Mouse (Mus musculus) spleen, adult 12 weeks (tissue): ENCODE results near the gene Aifm3.

Experiments
- DNase-seq: peaks from one replicate; pipeline ENCODE4 v3.0.0; 2022; ENCODE audit warnings: low spot score

Aifm3 gene

DNA sequence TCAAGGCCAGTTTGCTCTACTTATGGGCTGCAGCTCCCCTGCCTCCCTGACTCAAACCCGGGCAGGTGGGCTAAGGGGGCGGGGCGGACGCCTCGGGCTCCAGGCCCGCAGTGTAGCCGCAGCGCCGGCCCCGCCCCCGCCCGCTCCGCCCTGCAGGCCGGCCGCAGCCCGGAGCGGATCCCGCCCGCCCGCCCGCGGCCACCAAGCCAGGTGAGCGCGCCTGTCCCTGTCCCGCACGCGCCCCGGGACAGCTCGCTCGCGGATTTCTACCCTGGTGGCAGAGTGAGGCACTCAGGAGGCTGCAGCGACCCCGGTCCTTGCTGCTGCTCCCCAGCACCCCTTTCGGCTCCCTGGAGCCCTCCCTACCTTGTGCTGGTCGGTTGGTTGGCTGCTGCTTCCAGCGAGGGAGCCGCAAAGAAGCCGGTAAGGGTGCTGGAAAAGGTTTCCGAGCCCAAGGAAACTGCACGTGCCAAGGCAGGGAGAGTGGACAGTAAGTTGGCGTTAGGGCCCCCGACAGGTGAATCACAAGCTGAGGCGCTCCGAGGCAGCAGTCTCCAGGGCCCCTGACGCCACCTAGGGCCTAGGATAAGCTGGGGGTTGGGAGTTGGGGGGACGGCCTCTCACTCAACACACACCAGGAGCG is at the start of gene Aifm3:
Gene Aifm3, plus strand, starts transcription at position 143 of the 643 bp plus-strand sequence.
- no peak for DNase-seq

DNA sequence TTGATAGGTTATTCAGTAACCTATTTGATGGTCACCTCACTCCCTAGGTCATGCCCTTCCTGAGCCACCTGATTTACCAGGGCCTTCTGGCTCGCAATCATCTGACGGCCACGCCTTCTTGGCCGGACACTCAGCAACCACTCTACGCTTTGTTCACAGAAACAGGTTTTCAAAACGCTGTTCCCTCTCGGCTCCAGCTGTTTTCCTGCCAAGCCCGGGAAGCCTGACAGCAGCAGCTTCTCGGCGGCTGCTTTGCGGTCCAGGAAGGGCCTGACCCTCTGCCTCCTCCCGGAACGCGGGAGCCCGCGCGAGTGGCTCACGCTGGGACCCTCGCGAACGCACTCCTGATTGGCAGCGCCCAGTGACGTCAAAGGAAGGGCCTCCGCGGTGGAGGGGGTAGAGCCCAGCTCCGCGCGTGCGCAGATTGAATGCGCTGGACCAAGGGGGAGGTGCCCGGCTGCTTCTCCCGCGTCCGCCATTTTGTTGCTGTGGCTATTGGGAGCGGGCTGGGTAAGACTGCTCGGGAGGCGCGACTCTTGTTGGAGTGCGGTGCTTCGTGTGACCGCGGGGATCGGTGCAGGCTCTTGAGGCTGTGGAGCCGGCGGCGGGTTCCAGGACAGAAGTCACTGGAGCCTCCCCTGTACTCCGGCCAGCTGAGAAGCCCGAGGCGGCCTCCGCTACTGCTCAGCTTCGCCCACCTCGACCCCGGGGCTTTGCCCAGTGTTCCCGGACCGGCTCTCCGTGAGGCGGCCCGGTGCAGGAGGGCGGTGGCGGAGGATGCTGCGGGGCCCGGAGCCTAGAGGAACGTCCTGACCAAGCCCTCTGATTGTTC is 37.7 kb upstream of the Aifm3 start, which contains the start of gene Crkl:
Gene Crkl, plus strand, starts transcription at position 447 of the 832 bp plus-strand sequence.
- DNase-seq = peak; percentile 97

DNA sequence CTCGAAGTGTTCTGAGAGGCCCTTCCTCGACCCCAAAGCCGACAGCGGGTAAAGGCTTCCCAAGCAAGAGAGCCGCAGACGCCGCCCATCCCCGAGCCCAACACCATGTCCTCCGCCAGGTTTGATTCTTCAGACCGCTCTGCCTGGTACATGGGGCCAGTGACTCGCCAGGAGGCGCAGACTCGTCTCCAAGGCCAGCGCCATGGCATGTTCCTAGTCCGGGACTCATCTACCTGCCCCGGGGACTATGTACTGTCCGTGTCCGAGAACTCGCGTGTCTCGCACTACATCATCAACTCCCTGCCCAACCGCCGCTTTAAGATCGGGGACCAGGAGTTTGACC is 37.1 kb upstream of the Aifm3 start:
- DNase-seq = no peak

DNA sequence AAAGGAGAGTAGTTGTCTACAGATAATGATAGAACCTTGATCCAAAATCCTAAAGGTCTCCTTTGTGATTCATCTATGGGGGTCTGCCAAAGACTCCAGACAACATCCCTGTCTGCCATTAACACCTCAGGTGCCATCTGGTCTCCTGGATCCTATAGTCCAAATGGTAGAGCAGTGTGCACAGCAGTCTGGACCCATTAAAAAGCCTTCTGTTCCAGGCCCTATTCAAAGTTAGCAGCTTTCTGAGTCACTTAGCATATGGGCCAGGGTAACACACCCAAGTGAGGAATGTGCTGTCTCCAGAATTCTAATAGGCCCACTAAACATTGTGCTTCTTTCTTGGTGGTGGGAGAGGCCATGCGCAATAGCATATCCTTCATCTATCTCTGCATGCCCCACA is 32.5 kb upstream of the Aifm3 start:
- no peak for DNase-seq

DNA sequence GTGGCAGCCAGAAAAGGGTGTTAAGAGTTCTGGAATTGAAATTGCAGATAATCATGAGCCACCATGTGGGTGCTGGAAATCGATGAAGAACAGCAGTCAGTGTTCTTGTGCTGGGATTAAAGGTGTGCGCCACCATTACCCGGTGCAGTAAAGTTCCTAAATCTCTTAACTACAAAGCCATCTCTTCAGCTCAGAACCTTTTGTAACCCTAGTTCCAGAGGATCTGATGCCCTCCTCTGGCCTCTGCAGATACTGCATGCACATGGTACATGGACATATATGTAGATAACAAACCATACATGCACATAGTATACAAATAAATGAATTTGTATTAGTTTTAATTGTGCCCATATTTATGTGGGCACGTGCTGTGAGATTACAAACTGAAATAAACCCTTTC is 29.2 kb upstream of the Aifm3 start:
- DNase-seq = peak; percentile 18

DNA sequence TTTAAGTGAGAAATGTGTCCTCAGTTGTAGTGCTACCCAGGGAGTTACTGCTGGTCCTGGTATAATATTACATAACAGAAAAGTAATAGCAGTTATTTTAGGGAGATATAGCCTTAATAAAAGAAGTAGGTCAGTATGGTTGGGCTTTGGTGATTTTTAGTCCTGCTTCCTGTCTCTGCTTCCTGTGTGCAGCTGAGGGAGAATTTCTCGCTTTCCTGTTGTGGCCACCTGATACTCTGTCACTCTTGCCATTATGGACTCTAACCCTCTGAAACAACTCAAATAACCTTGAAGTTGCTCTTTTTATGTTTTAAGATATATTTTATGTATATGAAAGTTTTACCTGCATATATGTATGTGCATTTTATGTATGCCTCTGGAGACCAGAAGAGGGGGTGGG is 27.8 kb upstream of the Aifm3 start:
- no peak for DNase-seq

DNA sequence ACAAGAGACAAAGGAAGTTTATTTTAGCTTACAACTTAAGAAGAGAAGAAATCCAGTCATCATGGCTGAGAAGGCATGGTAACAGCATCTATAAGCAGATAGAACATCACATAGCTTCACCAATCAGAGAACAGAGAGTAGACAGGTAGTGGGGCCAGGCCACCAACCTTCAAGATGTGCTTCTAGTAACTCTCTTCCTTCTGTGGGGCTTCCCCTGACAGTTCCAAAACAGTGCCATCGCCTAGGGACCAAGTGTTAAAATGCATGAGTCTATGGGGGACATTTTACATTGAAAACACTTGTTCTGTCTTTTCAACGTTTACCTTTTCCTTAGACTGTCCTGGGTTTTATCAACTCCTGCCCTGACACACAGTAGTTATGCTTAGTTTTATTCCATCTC is 26.2 kb upstream of the Aifm3 start:
- DNase-seq = no peak

DNA sequence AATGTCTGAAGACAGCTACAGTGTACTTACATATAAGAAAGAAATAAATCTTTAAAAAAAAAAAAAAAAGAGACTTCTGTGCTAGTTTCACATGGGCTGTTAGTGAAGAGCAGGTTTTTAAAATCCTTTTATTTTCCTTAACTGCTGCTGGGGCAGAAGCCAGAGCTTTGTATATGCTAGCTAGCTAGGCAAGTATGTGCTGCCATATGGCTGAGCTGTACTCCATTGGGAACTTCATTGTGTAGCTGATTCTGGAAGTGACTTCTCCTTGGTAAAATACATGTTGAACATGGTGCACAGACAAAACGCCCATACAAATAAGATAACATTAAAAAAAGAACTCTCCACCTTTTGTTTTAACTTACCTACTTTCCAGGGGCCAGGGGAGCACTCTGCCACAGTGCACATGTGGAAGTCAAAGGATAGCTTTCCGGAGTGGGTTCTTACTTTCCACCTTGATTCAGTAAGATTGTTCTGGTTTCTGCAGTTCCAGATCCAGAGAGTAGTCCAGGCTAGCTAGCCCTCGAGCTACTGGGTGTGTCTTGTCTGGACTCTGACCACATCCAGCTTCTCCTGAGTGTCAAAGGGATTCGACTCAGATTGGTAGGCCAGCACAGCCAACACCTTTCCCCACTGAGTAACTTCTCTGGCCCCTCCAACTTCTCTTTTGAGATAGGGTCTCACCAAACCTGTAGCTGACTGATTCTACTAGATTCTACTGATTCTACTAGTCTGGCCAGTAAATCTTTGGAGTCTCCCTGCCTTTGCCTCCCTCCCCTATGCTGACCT is 22.3 kb upstream of the Aifm3 start:
- no peak for DNase-seq

DNA sequence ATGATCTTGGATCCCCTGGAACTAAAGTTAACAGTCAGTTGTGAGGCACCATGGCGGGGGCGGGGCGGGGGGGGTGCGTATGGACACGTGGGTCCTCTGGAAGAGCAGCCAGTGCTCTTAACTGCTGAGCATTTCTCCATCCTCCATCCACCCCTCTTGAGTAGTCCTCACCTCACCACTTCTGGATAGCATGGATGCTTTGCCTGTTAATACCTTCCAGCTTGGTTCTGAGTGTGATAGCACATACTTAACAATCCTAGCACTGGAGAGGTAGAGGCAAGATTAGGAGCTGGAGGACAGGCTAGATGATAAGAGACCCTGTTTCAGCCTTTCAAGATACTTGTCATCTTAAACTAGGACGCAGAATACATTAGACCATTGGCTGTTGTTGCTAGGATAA is 16.9 kb upstream of the Aifm3 start:
- DNase-seq = no peak

DNA sequence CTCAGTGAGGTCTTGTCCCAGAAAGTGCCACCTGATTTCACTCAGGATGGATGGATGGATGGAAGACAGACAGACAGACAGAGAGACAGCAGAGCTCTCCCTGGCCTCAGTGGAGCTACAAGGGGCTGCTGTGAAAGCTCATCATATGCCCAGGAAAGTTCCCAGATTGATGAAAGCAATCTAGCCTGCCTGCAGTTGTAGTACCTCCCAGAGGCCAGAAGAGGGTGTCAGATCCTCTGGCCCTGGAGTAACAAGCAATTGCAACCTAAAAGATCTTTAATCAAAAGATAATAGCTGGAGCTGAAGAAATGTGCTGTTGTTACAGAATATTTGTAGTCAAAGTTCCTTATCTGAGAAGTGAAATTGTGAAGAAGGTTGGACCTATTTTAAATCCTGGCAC is 15.3 kb upstream of the Aifm3 start:
- DNase-seq = no peak

DNA sequence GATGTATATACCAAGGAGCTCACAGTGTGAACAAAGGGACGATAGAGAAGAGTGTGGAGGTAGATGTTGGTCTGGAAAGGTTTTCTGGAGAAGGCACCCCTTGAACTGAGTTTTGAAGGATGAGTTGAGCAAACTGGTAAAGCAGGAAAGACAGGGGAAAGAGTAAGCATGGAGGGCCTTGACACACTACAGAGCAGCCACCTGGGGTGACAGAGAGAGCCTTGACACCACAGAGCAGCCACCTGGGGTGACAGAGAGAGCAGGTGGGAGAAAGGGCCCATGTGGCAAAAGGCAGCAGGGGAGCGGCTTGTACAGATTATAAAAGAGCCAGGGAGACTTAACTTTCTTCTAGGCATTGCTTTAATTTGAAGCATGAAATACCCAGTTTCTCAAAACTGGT is 14.7 kb upstream of the Aifm3 start:
- no peak for DNase-seq

DNA sequence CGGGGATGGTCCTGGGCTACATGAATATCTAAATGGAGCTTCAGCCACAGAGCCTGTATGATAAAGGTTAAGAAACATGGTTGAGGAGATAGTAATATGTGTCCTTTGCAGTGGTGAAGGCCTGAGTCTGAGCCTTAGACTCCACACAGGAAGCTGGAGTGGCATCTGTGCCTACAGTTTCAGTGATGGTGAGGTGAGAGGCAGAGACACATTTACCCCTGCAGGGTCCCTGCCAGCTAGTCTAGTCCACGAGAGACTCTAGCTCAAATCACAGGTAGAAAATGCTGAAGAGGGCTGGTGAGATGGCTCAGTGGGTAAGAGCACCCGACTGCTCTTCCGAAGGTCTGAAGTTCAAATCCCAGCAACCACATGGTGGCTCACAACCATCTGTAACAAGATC is 14.1 kb upstream of the Aifm3 start:
- DNase-seq = no peak

DNA sequence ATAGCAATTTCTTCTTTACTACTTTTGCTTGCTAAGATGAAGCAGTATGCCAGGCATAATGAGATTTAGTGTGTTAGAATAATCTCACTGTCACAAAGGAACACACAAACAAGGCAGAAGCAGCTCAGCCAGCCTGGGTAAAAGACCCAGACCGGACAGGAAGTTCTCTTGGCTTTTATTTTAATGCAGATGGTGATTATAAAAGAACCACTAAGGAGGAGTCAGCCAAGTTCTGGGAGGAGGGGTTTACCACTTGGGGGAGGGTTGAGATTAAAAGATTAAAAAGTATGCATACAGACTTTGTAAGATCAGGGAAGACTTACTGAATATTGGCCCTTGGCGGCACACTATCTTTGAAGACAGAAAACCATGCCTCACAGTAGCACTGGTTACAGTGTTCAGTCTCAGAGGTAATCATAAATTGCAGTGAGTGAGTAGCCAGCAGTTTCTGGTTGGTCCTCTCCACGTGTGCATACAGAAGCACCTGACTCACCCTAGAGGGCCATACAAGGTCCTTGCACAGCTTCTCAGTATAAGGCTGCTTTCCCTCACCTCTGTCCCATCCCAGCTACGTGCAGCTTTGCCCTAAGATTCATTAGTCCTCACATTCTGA is 11.0 kb upstream of the Aifm3 start:
- no peak for DNase-seq

DNA sequence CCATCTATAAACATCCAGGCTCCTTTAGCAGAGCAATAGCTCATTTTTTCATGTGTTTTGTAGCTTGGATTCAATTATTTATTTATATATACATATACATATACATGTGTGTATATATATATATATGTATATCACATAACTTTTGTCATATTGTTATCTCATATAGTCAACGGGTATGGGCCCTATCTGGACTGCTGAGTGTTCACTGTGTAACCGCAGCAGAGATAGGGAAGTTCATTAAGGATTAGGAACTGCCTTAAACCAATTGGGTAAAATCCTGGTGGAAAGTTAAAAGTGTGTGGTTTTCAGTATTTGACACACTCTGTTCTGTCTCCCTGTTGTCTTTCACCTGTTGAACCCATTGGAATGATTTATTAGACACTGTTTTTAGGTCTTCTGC is 7.9 kb upstream of the Aifm3 start:
- DNase-seq = no peak

DNA sequence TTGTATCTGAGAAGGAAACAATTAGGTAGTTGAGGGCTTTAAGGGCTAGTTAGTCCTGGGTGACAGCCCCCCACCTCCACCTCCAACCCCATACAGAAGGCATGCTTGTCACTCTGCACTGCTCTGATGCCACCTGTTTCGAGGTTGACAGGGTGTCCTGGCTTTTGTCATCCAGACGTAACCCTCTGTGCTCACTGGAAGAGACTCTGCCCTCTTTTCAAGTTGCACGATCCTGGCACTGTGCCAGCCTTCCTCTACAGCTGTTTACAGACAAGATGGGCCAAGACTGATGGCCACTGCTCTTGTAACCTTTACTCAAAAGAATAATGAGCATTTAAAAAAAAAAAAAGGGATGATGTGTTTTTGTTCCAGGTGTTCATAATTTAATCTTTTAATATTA is 2.9 kb upstream of the Aifm3 start:
- no peak for DNase-seq

DNA sequence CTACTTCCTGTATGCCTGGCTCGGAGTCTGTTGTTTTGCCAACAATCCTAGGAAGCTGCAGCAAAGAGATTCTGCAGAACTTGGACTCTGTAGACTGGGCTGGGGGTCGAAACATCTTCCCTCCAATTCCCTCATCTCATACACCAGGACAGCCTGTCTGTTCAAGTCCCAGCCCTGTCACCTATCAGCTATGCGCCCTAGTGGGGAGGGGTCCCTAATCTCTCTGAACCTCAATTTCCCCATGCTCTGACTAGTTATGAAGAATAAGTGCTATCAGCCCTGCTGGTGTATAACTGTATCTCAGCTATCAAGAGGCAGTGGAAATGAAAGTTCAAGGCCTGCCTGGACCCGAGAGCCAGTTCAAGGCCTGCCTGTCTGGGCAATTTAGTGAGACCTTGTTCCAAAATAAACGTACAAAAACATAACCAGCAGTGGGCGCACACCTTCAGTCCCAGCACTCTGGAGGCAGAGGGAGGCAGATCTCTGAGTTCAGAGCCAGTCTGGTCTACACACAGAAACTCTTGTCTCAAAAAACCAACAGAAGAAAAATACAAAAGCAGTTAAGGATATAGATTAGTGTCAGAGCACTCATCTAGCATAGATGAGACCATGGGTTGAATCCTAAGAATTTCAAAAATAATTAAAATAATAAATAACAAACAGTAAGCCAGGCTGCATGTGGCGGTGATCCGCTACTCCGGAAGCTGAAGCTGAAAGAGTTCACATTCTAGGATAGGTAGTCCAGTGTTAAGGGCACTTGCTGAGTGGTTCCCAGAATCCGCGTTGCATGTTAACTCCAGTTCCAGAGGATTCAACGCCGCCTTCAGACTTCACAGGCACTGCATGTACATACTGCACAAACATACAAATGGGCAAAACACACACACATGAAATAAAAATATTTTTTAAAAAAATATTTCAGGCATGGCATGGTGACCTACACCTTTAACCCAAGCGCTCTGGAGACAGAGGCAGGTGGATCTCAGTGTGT is 638 bp upstream of the Aifm3 start:
- DNase-seq = no peak

DNA sequence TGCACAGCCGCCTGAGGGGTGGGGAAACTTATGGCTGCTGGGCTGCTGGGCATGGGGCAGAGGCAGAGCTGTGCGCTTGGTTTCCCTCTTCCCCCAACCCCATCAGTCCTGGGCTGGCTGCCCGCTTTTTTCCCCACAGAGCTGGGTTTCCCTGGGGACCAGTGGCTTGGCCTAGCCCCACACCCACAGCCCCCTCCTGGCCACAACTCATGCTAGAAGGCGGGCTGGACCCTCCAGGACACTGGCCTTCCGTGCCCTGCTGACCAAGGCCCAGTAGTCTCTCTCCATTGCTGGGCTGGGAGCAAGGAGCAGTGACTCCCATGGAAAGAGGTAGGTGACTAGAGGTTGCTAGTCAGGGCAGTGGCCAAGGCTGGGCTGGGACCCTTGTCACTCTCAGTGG is 1.7 kb downstream of the Aifm3 start:
- DNase-seq = no peak

DNA sequence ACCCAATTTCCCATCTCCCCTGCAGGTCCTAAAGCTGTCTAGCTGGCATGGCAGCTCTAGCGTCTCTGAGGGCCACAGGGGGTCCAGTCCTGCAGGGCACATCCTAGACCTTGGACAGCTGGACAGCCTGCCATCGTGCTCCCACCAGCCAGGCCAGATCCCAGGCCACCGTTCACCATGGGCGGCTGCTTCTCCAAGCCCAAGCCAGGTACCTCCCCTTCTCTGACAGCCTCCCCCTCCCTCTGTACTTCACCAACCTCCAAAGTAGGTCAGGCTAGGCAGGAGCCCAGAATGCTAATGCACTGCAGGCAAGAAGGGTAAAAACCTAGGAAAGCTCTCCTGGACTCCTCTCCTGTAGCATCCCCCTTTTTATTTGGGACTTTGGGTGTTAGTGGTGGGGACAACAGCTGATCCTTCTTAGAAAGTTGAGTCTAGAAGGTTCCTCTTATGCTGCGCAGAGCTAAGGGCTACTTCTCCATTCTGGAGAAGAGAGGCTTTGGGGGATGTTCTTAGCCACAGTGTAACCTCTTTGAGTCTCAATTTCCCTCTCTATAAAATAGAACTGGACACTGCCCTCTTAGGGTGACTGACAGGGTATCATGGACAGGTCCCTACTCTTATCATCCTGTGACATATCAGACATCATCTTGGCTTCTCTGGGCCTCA is 2.6 kb downstream of the Aifm3 start:
- DNase-seq = no peak

DNA sequence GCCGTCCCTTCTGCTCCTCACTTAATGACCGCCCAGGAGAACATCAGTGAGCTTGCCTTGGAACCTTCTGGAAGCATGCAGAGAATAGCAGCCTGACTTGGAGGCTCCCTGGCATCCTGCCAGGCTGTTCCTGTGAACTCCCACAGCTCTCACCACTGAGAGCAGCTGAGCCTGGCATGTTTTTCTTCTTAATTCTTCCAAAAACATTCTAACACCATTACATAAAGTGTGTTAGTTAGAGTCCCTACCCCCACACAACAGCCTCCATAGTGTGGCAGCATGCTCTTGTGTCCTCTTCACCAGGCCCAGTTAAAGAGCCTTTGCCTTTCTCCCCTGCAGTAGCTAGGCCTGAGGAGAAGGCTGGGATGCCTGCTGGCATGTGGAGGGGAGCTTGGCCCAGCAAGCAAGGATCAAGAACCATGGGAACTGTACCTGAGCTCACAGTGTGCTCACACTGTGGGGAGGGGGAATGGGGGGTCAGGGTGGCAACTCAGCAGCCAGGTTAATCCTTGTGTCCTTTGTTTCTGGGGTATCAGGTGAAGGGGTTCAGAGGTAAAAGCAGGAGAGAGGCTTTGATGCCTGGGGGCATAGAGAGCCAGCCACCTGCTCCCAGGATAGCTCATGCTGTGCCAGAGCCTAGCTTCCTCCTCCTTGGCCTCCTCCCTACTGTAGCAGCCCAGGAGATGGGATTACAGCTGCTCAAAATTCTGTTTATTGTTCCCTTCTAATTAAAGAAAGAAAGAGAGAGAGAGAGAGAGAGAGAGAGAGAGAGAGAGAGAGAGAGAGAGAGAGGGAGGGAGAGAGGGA is 7.3 kb downstream of the Aifm3 start:
- no peak for DNase-seq
